8 mouse cellular contexts compared by ENCODE assay signal in genomic region chr7:100582235-100582634, GRCm38 (mm10). TPM values are rescaled to one million over a fixed set of nuclear protein-coding genes. Genes with fewer than 3 reads are reported as not detected.
A peak's percentile ranks its signal among the peaks of the same experiment; 100 is the strongest.
DNase-seq lines count a peak whose midpoint lies in the region; ATAC-seq and TF ChIP-seq lines count a peak whose summit lies in the region.

No protein-coding gene starts in this region.

- no peak for TF ChIP-seq CTCF in E14TG2a.4 (conservative IDR thresholded peaks at IDR 0.05; ENCODE audit: low read length)
- TF ChIP-seq CTCF in forebrain, postnatal 0 days (IDR thresholded peaks at IDR 0.05; ENCODE audit: low read depth): no peak
- TF ChIP-seq CTCF in liver, postnatal 0 days (IDR thresholded peaks at IDR 0.05; ENCODE audit: low read depth): no peak

- no peak for DNase-seq in heart, adult 11 months
- no peak for DNase-seq in forebrain, postnatal 0 days
- DNase-seq in liver, postnatal 0 days: no peak
- no peak for DNase-seq in thymus, postnatal 25 days
- no peak for DNase-seq in ovary, adult 18-20 months (ENCODE audit: low spot score)
- DNase-seq in adrenal gland, adult 2 months: no peak

- peak overlapping the region; percentile 95; the same call in 1 of the 2 replicates for H3K9ac ChIP-seq in heart, embryonic 11.5 days (ENCODE audit: low read depth, low read length)
- peak overlapping the region; percentile 78 for H3K9ac ChIP-seq in forebrain, postnatal 0 days
- peak overlapping the region; percentile 72 for H3K9ac ChIP-seq in liver, postnatal 0 days (replicated peaks)

- no peaks in the 10 kb centered on the region for H3K27me3 ChIP-seq in heart, embryonic 11.5 days (ENCODE audit: control insufficient read depth, insufficient read depth, low read length)
- H3K27me3 ChIP-seq in E14TG2a.4 (ENCODE audit: insufficient read depth, low read length): no peaks in the 10 kb centered on the region
- H3K27me3 ChIP-seq in forebrain, postnatal 0 days (ENCODE audit: insufficient read depth, low read length): no peaks in the 10 kb centered on the region
- H3K27me3 ChIP-seq in liver, postnatal 0 days (ENCODE audit: insufficient read depth, low read length): no peaks in the 10 kb centered on the region

- H3K4me1 ChIP-seq in heart, embryonic 11.5 days (ENCODE audit: control insufficient read depth, insufficient read depth, low read length): peaks cover 3% of the 10 kb centered on the region; the same call in 1 of the 2 replicates
- H3K4me1 ChIP-seq in E14TG2a.4 (replicated peaks; ENCODE audit: low read depth, low read length): peaks cover 9% of the 10 kb centered on the region
- H3K4me1 ChIP-seq in forebrain, postnatal 0 days (ENCODE audit: insufficient read depth): peaks cover 5% of the 10 kb centered on the region
- H3K4me1 ChIP-seq in liver, postnatal 0 days (ENCODE audit: insufficient read depth): peaks cover 11% of the 10 kb centered on the region; the same call in 1 of the 2 replicates

- WGBS in heart, embryonic 11.5 days (ENCODE audit: insufficient replicate concordance): 42% methylated on average over 7 of the region's 7 CpGs
- WGBS in forebrain, postnatal 0 days: 36% methylated on average over 7 of the region's 7 CpGs
- 38% methylated on average over 7 of the region's 7 CpGs for WGBS in liver, postnatal 0 days (ENCODE audit: insufficient replicate concordance)

- H3K36me3 ChIP-seq in heart, embryonic 11.5 days (ENCODE audit: control insufficient read depth, insufficient read depth, low read length): no peaks in the 10 kb centered on the region
- no peaks in the 10 kb centered on the region for H3K36me3 ChIP-seq in E14TG2a.4 (ENCODE audit: insufficient read depth, low read length)
- no peaks in the 10 kb centered on the region for H3K36me3 ChIP-seq in forebrain, postnatal 0 days (ENCODE audit: insufficient read depth)
- H3K36me3 ChIP-seq in liver, postnatal 0 days (replicated peaks; ENCODE audit: insufficient read depth, low read length): no peaks in the 10 kb centered on the region

- no peak for TF ChIP-seq EP300 in liver, postnatal 0 days (IDR thresholded peaks at IDR 0.05; ENCODE audit: low read depth)

- ATAC-seq in heart, embryonic 11.5 days (replicated peaks; ENCODE audit: insufficient number of reproducible peaks, low FRiP score, low TSS enrichment): no peak
- no peak for ATAC-seq in forebrain, postnatal 0 days
- no peak for ATAC-seq in liver, postnatal 0 days

- peak overlapping the region; percentile 55 for H3K4me3 ChIP-seq in heart, embryonic 11.5 days (ENCODE audit: low read depth, low read length)
- peak overlapping the region; percentile 80 for H3K4me3 ChIP-seq in E14TG2a.4 (replicated peaks; ENCODE audit: low read length)
- peak overlapping the region; percentile 45 for H3K4me3 ChIP-seq in forebrain, postnatal 0 days (ENCODE audit: low read depth, low read length)
- peak overlapping the region; percentile 60 for H3K4me3 ChIP-seq in liver, postnatal 0 days (ENCODE audit: low read depth, low read length)

- peak overlapping the region; percentile 72 for H3K4me2 ChIP-seq in heart, embryonic 11.5 days
- peak overlapping the region; percentile 57 for H3K4me2 ChIP-seq in forebrain, postnatal 0 days (ENCODE audit: low read depth)
- peak overlapping the region; percentile 74 for H3K4me2 ChIP-seq in liver, postnatal 0 days (ENCODE audit: low read depth, low read length)

- no peaks in the 10 kb centered on the region for H3K9me3 ChIP-seq in heart, embryonic 11.5 days (replicated peaks; ENCODE audit: control insufficient read depth, low read length)
- no peaks in the 10 kb centered on the region for H3K9me3 ChIP-seq in E14TG2a.4 (ENCODE audit: low read length)
- H3K9me3 ChIP-seq in forebrain, postnatal 0 days (ENCODE audit: low read length): no peaks in the 10 kb centered on the region
- no peaks in the 10 kb centered on the region for H3K9me3 ChIP-seq in liver, postnatal 0 days (ENCODE audit: low read length)

- H3K27ac ChIP-seq in heart, embryonic 11.5 days (ENCODE audit: low read depth, low read length): no peak overlapping the region
- H3K27ac ChIP-seq in forebrain, postnatal 0 days (ENCODE audit: low read depth, low read length): no peak overlapping the region
- no peak overlapping the region for H3K27ac ChIP-seq in liver, postnatal 0 days (ENCODE audit: low read depth)

RNA-seq across cellular contexts. Expression of gene Rab6a, which starts 25.0 kb away (rescaled TPM):
- polyA plus RNA-seq in heart, embryonic 11.5 days (2014; fragmentation: Nextera tagmentation; extraction: Ambion mirVana): 115 and 128 TPM in 2 replicates
- total RNA-seq in forebrain, postnatal 0 days (2014; rRNA removed): 299 and 313 TPM in 2 replicates
- polyA plus RNA-seq in forebrain, postnatal 0 days (2015; fragmentation: Nextera tagmentation; extraction: Ambion mirVana): 258 and 305 TPM in 2 replicates
- 44.8 and 51.0 TPM in 2 replicates for polyA plus RNA-seq in liver, postnatal 0 days (2015; fragmentation: Nextera tagmentation; extraction: Ambion mirVana)
- 10 to 100 TPM; 67.8 to 80.1 TPM for total RNA-seq in adrenal gland, adult 2 months (2021)
- polyA plus RNA-seq in adrenal gland, adult 2 months (2012; rRNA removed): 29.5 and 38.4 TPM in 2 replicates

RNA-seq across cellular contexts. Expression of gene Mrpl48, which starts 25.9 kb away (rescaled TPM):
- 76.9 and 77.3 TPM in 2 replicates for polyA plus RNA-seq in heart, embryonic 11.5 days (2014; fragmentation: Nextera tagmentation; extraction: Ambion mirVana)
- 28.9 and 44.9 TPM in 2 replicates for total RNA-seq in forebrain, postnatal 0 days (2014; rRNA removed)
- polyA plus RNA-seq in forebrain, postnatal 0 days (2015; fragmentation: Nextera tagmentation; extraction: Ambion mirVana): 88.4 and 97.7 TPM in 2 replicates
- polyA plus RNA-seq in liver, postnatal 0 days (2015; fragmentation: Nextera tagmentation; extraction: Ambion mirVana): 52.5 and 54.5 TPM in 2 replicates
- total RNA-seq in adrenal gland, adult 2 months (2021): 10 to 100 TPM; 64.4 to 67.8 TPM
- polyA plus RNA-seq in adrenal gland, adult 2 months (2012; rRNA removed): 4.5 and 4.9 TPM in 2 replicates

RNA-seq across cellular contexts. Expression of gene Coa4, which starts 45.4 kb away (rescaled TPM):
- polyA plus RNA-seq in heart, embryonic 11.5 days (2014; fragmentation: Nextera tagmentation; extraction: Ambion mirVana): 24.4 and 27.0 TPM in 2 replicates
- total RNA-seq in forebrain, postnatal 0 days (2014; rRNA removed): 4.8 and 10.3 TPM in 2 replicates
- polyA plus RNA-seq in forebrain, postnatal 0 days (2015; fragmentation: Nextera tagmentation; extraction: Ambion mirVana): 3.5 and 5.7 TPM in 2 replicates
- 11.9 and 12.4 TPM in 2 replicates for polyA plus RNA-seq in liver, postnatal 0 days (2015; fragmentation: Nextera tagmentation; extraction: Ambion mirVana)
- 10 to 100 TPM in 1 of 2 experiments, 1 to 10 TPM in 1; 9.3 to 10.5 TPM for total RNA-seq in adrenal gland, adult 2 months (2021)
- 4.4 and 5.2 TPM in 2 replicates for polyA plus RNA-seq in adrenal gland, adult 2 months (2012; rRNA removed)
